Mouse (Mus musculus) kidney, adult 2 months (tissue): ENCODE measurements around the gene Trim46.

Experiments
- CTCF ChIP-seq: fragments of 200-500 bp; conservative IDR thresholded peaks from 2 replicates; pipeline ENCODE4 v1.5.1; 2011; ENCODE audit warnings: low read depth, mild to moderate bottlenecking, control low read depth, low read length, moderate library complexity, mixed read lengths; ENCODE audit not compliant: insufficient read depth, insufficient read length
- POLR2A ChIP-seq: fragments of 200-500 bp; IDR thresholded peaks from one replicate; pipeline ENCODE4 v1.6.1; 2011; ENCODE audit warnings: low read depth, low read length, control low read depth

GRCm38 (mm10) chr3:89218271-89218670 lies 27.8 kb downstream of the Trim46 start:
- TF ChIP-seq POLR2A (no peak), CTCF (no peak)
